Mouse (Mus musculus): ENCODE measurements around the gene Tspan13. TPM values are rescaled to one million over a fixed set of nuclear protein-coding genes. Genes with fewer than 3 reads are reported as not detected.

Tspan13 gene
- polyA plus RNA-seq, 1 experiment, result 0.87 TPM

- TF ChIP-seq FOSL1 (IDR thresholded peaks at IDR 0.05; ENCODE audit: insufficient read depth, low read length, poor library complexity, severe bottlenecking) (no peak), MYOD1 (IDR thresholded peaks at IDR 0.05; ENCODE audit: control insufficient read depth, insufficient read length, low read depth) (no peak), CEBPB (IDR thresholded peaks at IDR 0.05; ENCODE audit: low read depth) (no peak), MYOG (IDR thresholded peaks at IDR 0.05; ENCODE audit: control insufficient read depth, extremely low read depth, insufficient read length) (no peak), USF1 (IDR thresholded peaks at IDR 0.05; ENCODE audit: low read depth) (no peak), CTCF (IDR thresholded peaks at IDR 0.05; ENCODE audit: control insufficient read depth, insufficient read depth, insufficient read length) (no peak), MAX (IDR thresholded peaks at IDR 0.05) (no peak)
- Histone ChIP-seq H3ac (ENCODE audit: control insufficient read depth, insufficient read length, low read depth) (no peak overlapping the region), H3K79me2 (ENCODE audit: control insufficient read depth, insufficient read depth) (no peaks in the 10 kb centered on the region), H3K36me3 (ENCODE audit: control insufficient read depth, insufficient read depth) (no peaks in the 10 kb centered on the region), H3K27me3 (ENCODE audit: control insufficient read depth, insufficient read depth, insufficient read length) (no peaks in the 10 kb centered on the region), H3K79me3 (ENCODE audit: low read depth) (no peaks in the 10 kb centered on the region), H3K4me3 (ENCODE audit: insufficient read depth, poor library complexity, severe bottlenecking) (no peak overlapping the region)
These were observed 8.0 kb upstream of the Tspan13 start for GRCm38 (mm10) chr12:36050276-36050675.

- Histone ChIP-seq H3K4me3 (ENCODE audit: insufficient read depth, poor library complexity, severe bottlenecking) (no peak overlapping the region), H3K79me2 (ENCODE audit: control insufficient read depth, insufficient read depth) (no peaks in the 10 kb centered on the region), H3K36me3 (ENCODE audit: control insufficient read depth, insufficient read depth) (no peaks in the 10 kb centered on the region), H3ac (ENCODE audit: control insufficient read depth, insufficient read length, low read depth) (no peak overlapping the region), H3K27me3 (ENCODE audit: control insufficient read depth, insufficient read depth, insufficient read length) (no peaks in the 10 kb centered on the region), H3K79me3 (ENCODE audit: low read depth) (no peaks in the 10 kb centered on the region)
- TF ChIP-seq MYOG (IDR thresholded peaks at IDR 0.05; ENCODE audit: control insufficient read depth, extremely low read depth, insufficient read length) (no peak), CTCF (IDR thresholded peaks at IDR 0.05; ENCODE audit: control insufficient read depth, insufficient read depth, insufficient read length) (no peak), USF1 (IDR thresholded peaks at IDR 0.05; ENCODE audit: low read depth) (no peak), MAX (IDR thresholded peaks at IDR 0.05) (no peak), FOSL1 (IDR thresholded peaks at IDR 0.05; ENCODE audit: insufficient read depth, low read length, poor library complexity, severe bottlenecking) (no peak), CEBPB (IDR thresholded peaks at IDR 0.05; ENCODE audit: low read depth) (no peak), MYOD1 (IDR thresholded peaks at IDR 0.05; ENCODE audit: control insufficient read depth, insufficient read length, low read depth) (no peak)
These were observed 5.3 kb upstream of the Tspan13 start for GRCm38 (mm10) chr12:36047593-36047992.

- no peak overlapping the region for H3ac ChIP-seq (ENCODE audit: control insufficient read depth, insufficient read length, low read depth)
- H3K79me3 ChIP-seq (ENCODE audit: low read depth), result no peaks in the 10 kb centered on the region
- TF ChIP-seq CTCF (IDR thresholded peaks at IDR 0.05; ENCODE audit: control insufficient read depth, insufficient read depth, insufficient read length), result no peak
- TF ChIP-seq FOSL1 (IDR thresholded peaks at IDR 0.05; ENCODE audit: insufficient read depth, low read length, poor library complexity, severe bottlenecking), result no peak
- no peaks in the 10 kb centered on the region for H3K79me2 ChIP-seq (ENCODE audit: control insufficient read depth, insufficient read depth)
- H3K4me3 ChIP-seq (ENCODE audit: insufficient read depth, poor library complexity, severe bottlenecking), result no peak overlapping the region
- no peaks in the 10 kb centered on the region for H3K36me3 ChIP-seq (ENCODE audit: control insufficient read depth, insufficient read depth)
- no peaks in the 10 kb centered on the region for H3K27me3 ChIP-seq (ENCODE audit: control insufficient read depth, insufficient read depth, insufficient read length)
These were observed 3.9 kb upstream of the Tspan13 start for GRCm38 (mm10) chr12:36046196-36046595.

- TF ChIP-seq CTCF (IDR thresholded peaks at IDR 0.05; ENCODE audit: control insufficient read depth, insufficient read depth, insufficient read length) (no peak), MYOG (IDR thresholded peaks at IDR 0.05; ENCODE audit: control insufficient read depth, extremely low read depth, insufficient read length) (no peak)
- no peaks in the 10 kb centered on the region for H3K36me3 ChIP-seq (ENCODE audit: control insufficient read depth, insufficient read depth)
- H3K79me3 ChIP-seq (ENCODE audit: low read depth), result no peaks in the 10 kb centered on the region
- no peak overlapping the region for H3K4me3 ChIP-seq (ENCODE audit: insufficient read depth, poor library complexity, severe bottlenecking)
- no peaks in the 10 kb centered on the region for H3K27me3 ChIP-seq (ENCODE audit: control insufficient read depth, insufficient read depth, insufficient read length)
- no peak overlapping the region for H3ac ChIP-seq (ENCODE audit: control insufficient read depth, insufficient read length, low read depth)
- H3K79me2 ChIP-seq (ENCODE audit: control insufficient read depth, insufficient read depth), result no peaks in the 10 kb centered on the region
These were observed 2.4 kb upstream of the Tspan13 start for GRCm38 (mm10) chr12:36044691-36045090.

- H3K4me3 ChIP-seq (ENCODE audit: insufficient read depth, poor library complexity, severe bottlenecking), result no peak overlapping the region
- H3K36me3 ChIP-seq (ENCODE audit: control insufficient read depth, insufficient read depth), result no peaks in the 10 kb centered on the region
- TF ChIP-seq USF1 (IDR thresholded peaks at IDR 0.05; ENCODE audit: low read depth) (no peak), MAX (IDR thresholded peaks at IDR 0.05) (no peak), CTCF (IDR thresholded peaks at IDR 0.05; ENCODE audit: control insufficient read depth, insufficient read depth, insufficient read length) (no peak), MYOD1 (IDR thresholded peaks at IDR 0.05; ENCODE audit: control insufficient read depth, insufficient read length, low read depth) (no peak), CEBPB (IDR thresholded peaks at IDR 0.05; ENCODE audit: low read depth) (no peak), FOSL1 (IDR thresholded peaks at IDR 0.05; ENCODE audit: insufficient read depth, low read length, poor library complexity, severe bottlenecking) (no peak), MYOG (IDR thresholded peaks at IDR 0.05; ENCODE audit: control insufficient read depth, extremely low read depth, insufficient read length) (no peak)
- H3K27me3 ChIP-seq (ENCODE audit: control insufficient read depth, insufficient read depth, insufficient read length), result no peaks in the 10 kb centered on the region
- H3ac ChIP-seq (ENCODE audit: control insufficient read depth, insufficient read length, low read depth), result peak overlapping the region; percentile 77
- H3K79me2 ChIP-seq (ENCODE audit: control insufficient read depth, insufficient read depth), result no peaks in the 10 kb centered on the region
- no peaks in the 10 kb centered on the region for H3K79me3 ChIP-seq (ENCODE audit: low read depth)
These were observed 475 bp downstream of the Tspan13 start for GRCm38 (mm10) chr12:36041703-36042347.

GRCm38 (mm10) chr12:36041281-36041589 is 1.1 kb downstream of the Tspan13 start:
- Histone ChIP-seq H3K4me3 (ENCODE audit: insufficient read depth, poor library complexity, severe bottlenecking) (no peak overlapping the region), H3ac (ENCODE audit: control insufficient read depth, insufficient read length, low read depth) (no peak overlapping the region)

More at GRCm38 (mm10) chr12:36041281-36041589, 1.1 kb downstream of the Tspan13 start:
- Histone ChIP-seq H3K79me2 (ENCODE audit: control insufficient read depth, insufficient read depth) (no peaks in the 10 kb centered on the region), H3K79me3 (ENCODE audit: low read depth) (no peaks in the 10 kb centered on the region), H3K27me3 (ENCODE audit: control insufficient read depth, insufficient read depth, insufficient read length) (no peaks in the 10 kb centered on the region), H3K36me3 (ENCODE audit: control insufficient read depth, insufficient read depth) (no peaks in the 10 kb centered on the region)
- TF ChIP-seq FOSL1 (IDR thresholded peaks at IDR 0.05; ENCODE audit: insufficient read depth, low read length, poor library complexity, severe bottlenecking), result no peak
- no peak for TF ChIP-seq USF1 (IDR thresholded peaks at IDR 0.05; ENCODE audit: low read depth)
- no peak for TF ChIP-seq MAX (IDR thresholded peaks at IDR 0.05)
- TF ChIP-seq MYOD1 (IDR thresholded peaks at IDR 0.05; ENCODE audit: control insufficient read depth, insufficient read length, low read depth), result no peak
- no peak for TF ChIP-seq CTCF (IDR thresholded peaks at IDR 0.05; ENCODE audit: control insufficient read depth, insufficient read depth, insufficient read length)
- TF ChIP-seq MYOG (IDR thresholded peaks at IDR 0.05; ENCODE audit: control insufficient read depth, extremely low read depth, insufficient read length), result no peak
- no peak for TF ChIP-seq CEBPB (IDR thresholded peaks at IDR 0.05; ENCODE audit: low read depth)
